Mouse (Mus musculus) WW6 (cell line): ENCODE data around the gene Apoc3.

ENCODE experiments used
- DNase-seq: peaks from one replicate; pipeline ENCODE4 v3.0.0-alpha.2; 2013; ENCODE audit warnings: low read depth, low spot score

Gene Apoc3

GRCm38 (mm10) chr9:46235596-46235648 lies at the start of gene Apoc3:
Gene Apoc3, minus strand, starts transcription at chr9:46235636.
- DNase-seq = no peak

- peak; percentile 80 for DNase-seq
Observed at GRCm38 (mm10) chr9:46282631-46283436, 47.4 kb upstream of the Apoc3 start, which contains the start of gene Bud13. Gene Bud13, plus strand, starts transcription at chr9:46283008.

- no peak for DNase-seq
Observed at GRCm38 (mm10) chr9:46274494-46274893, 39.1 kb upstream of the Apoc3 start.

- peak; percentile 71 for DNase-seq
Observed at GRCm38 (mm10) chr9:46272677-46273454, 37.4 kb upstream of the Apoc3 start, which contains the start of gene Zpr1. Gene Zpr1, plus strand, starts transcription at chr9:46273064.

- no peak for DNase-seq
Observed at GRCm38 (mm10) chr9:46272070-46272469, 36.6 kb upstream of the Apoc3 start.

- no peak for DNase-seq
Observed at GRCm38 (mm10) chr9:46270782-46271181, 35.3 kb upstream of the Apoc3 start.

GRCm38 (mm10) chr9:46269125-46269524 lies 33.7 kb upstream of the Apoc3 start:
- no peak for DNase-seq

GRCm38 (mm10) chr9:46268343-46268873 lies 33.0 kb upstream of the Apoc3 start, which contains the start of gene Apoa5:
Gene Apoa5, plus strand, starts transcription at chr9:46268633.
- no peak for DNase-seq

- no peak for DNase-seq
Observed at GRCm38 (mm10) chr9:46261131-46261530, 25.7 kb upstream of the Apoc3 start.

GRCm38 (mm10) chr9:46259111-46259510 lies 23.7 kb upstream of the Apoc3 start:
- DNase-seq = no peak

- DNase-seq = no peak
Observed at GRCm38 (mm10) chr9:46257546-46257945, 22.1 kb upstream of the Apoc3 start.

- no peak for DNase-seq
Observed at GRCm38 (mm10) chr9:46256658-46257385, 21.4 kb upstream of the Apoc3 start.

GRCm38 (mm10) chr9:46256177-46256576 lies 20.7 kb upstream of the Apoc3 start:
- DNase-seq = no peak

GRCm38 (mm10) chr9:46246752-46247324 lies 11.4 kb upstream of the Apoc3 start:
- DNase-seq = no peak

GRCm38 (mm10) chr9:46243584-46243983 lies 8.1 kb upstream of the Apoc3 start:
- DNase-seq = no peak

GRCm38 (mm10) chr9:46243122-46243521 lies 7.7 kb upstream of the Apoc3 start:
- no peak for DNase-seq

GRCm38 (mm10) chr9:46241818-46242217 lies 6.4 kb upstream of the Apoc3 start:
- no peak for DNase-seq

GRCm38 (mm10) chr9:46240526-46241153 lies 5.2 kb upstream of the Apoc3 start, which contains the start of gene Apoa4:
Gene Apoa4, plus strand, starts transcription at chr9:46240696.
- no peak for DNase-seq

- DNase-seq = no peak
Observed at GRCm38 (mm10) chr9:46238850-46239249, 3.4 kb upstream of the Apoc3 start.

- no peak for DNase-seq
Observed at GRCm38 (mm10) chr9:46235649-46236048, 213 bp upstream of the Apoc3 start.

GRCm38 (mm10) chr9:46235196-46235595 lies 240 bp downstream of the Apoc3 start:
- no peak for DNase-seq
